Mouse (Mus musculus): Measurements from ENCODE around the gene Olfr617. TPM values are rescaled to one million over a fixed set of nuclear protein-coding genes. Genes with fewer than 3 reads are reported as not detected.

The Olfr617 gene
- polyA plus RNA-seq (2017; shearing (Covaris generic)), result not detected

DNA sequence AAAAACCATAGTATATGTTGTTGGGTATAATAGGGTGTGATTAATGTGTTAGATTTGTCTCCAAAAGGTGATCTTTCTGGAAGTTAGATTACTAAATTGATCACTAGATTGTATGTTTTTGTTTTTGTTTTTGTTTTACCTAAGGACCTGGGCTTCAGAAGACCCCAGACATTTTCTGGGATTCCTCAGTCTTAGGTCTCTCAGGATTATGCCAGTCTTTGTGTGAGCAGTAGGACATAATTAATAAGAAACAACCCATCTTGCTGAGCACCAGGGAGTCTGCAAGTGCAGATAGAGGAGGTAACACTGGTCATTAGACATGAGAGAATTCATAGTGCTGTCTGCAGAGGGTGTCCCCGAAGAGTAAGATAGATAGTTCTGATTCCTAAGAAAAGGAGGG, at the start of gene Olfr617:
Gene Olfr617 (plus strand): TSS at position 301 of the 400 bp plus-strand sequence.

DNA sequence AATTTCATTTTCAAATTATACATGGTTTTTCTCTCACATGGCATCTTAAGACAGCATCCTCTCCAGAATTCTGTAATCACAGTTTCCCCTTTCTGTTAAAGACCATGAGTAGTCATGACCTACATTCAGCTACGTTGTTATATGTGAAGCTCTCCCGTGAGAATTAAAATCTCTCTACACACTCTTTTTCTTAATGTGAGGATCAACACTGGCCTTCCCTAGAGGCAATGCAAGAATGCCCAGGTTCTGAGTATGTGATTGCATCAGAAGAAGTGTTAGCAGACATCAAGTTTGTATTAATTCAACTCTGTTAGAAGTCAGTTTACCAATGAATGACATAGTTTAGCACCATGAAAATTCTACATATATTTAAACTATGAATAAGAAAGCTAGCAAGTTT, 30.2 kb upstream of the Olfr617 start, which contains the start of gene Olfr612:
Gene Olfr612 (minus strand): TSS at position 101 of the 400 bp plus-strand sequence.

DNA sequence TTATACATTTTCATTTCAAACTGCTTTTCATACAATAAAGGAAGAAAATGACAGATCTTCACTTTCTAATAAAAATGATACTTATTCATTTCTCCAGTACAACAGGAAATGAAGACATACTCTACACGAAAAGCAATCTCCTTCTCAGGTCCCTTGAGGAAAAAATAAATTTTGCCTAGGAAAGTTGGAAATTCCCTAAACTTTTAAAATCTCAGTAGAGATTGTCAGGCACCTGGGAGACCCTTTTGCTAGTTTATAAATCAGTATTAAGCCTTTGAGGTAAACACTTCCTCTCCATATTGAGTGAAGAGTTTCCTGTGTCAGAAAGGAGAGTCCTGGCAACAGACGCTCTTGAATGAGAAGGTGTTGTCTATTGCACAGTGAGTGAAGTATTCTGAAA, 25.1 kb upstream of the Olfr617 start, which contains the start of gene Olfr613:
Gene Olfr613 (plus strand): TSS at position 301 of the 400 bp plus-strand sequence.

GRCm38 (mm10) chr7:103555779-103556178, 17.1 kb upstream of the Olfr617 start, which contains the start of gene Olfr615:
Olfr615 (plus strand) TSS chr7:103556079.

GRCm38 (mm10) chr7:103569043-103569442, 3.8 kb upstream of the Olfr617 start, which contains the start of gene Olfr616:
Olfr616 (minus strand) TSS chr7:103569143.

DNA sequence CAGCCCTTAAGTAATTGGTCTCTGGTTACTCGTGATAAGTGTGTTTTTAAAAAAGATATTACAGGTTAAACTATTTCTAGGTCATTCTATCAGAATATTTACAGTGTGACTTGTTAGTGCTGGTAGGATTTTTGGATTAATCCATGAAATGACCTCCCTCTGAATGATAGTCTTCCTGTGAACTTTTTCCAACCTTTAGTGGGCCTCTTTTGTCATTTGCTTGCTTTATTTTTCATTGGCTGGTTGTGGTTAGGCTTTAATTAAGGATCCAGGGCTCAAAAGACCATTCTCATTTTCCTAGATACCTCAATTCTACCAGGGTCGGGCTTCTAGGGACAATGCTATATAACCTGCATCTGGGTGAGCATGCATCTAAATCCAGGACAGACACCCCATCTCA, 16.9 kb downstream of the Olfr617 start, which contains the start of gene Olfr618:
Gene Olfr618 (plus strand): TSS at position 301 of the 400 bp plus-strand sequence.

DNA sequence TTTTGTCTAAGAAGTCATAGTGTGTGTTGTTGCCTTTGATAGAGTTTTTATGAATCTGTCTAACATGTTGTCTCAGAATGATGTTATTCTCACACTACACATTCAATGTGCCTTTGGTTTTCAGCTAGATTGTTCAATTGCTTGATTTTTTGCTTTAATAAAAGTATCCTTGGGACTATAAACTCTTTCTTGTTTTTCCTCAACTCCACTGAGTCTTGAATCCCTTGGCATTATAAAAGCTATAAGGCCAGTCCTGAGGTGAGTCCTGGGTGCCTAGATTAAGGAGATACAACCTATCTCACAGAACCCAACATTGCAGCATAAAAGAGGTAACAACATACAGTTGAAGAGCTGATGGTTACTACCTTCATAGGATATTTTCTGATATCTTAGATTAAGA, 27.4 kb downstream of the Olfr617 start, which contains the start of gene Olfr619:
Gene Olfr619 (plus strand): TSS at position 301 of the 400 bp plus-strand sequence.

DNA sequence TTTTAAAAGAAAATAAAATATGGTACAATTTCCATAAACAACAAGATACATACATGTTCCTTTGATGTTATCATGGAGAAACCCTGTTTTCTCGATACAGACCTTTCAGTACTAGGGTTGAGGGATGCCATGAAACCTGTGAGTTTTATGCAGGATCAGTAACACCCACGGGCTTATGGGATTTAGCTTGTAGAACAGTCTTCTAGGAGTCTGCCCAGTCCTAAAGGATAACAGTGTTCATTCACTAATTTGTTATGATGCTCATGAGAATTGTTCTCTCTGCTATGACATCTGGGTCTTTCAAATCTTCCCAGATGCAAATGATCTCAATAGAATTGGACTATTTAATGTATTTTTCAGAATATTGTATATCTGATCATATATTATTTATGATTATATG, 39.6 kb downstream of the Olfr617 start, which contains the start of gene Olfr620:
Gene Olfr620 (minus strand): TSS at position 101 of the 400 bp plus-strand sequence.

Other genes starting within 250 kb of the Olfr617 start
- gene Olfr598, start 249.5 kb upstream of the Olfr617 start, polyA plus RNA-seq (2017; shearing (Covaris generic)), result not detected
- gene Olfr599, start 237.1 kb upstream of the Olfr617 start, polyA plus RNA-seq (2017; shearing (Covaris generic)), result not detected
- not detected for gene Olfr600, start 223.4 kb upstream of the Olfr617 start, polyA plus RNA-seq (2017; shearing (Covaris generic))
- not detected for gene Olfr601, start 210.4 kb upstream of the Olfr617 start, polyA plus RNA-seq (2017; shearing (Covaris generic))
- gene Olfr603, start 186.9 kb upstream of the Olfr617 start, polyA plus RNA-seq (2017; shearing (Covaris generic)), result not detected
- gene Usp17lc, start 158.0 kb upstream of the Olfr617 start, polyA plus RNA-seq (2017; shearing (Covaris generic)), result not detected
- gene Olfr605, start 127.6 kb upstream of the Olfr617 start, polyA plus RNA-seq (2017; shearing (Covaris generic)), result not detected
- gene Olfr606, start 124.0 kb upstream of the Olfr617 start, polyA plus RNA-seq (2017; shearing (Covaris generic)), result not detected
- gene Olfr607, start 108.9 kb upstream of the Olfr617 start, polyA plus RNA-seq (2017; shearing (Covaris generic)), result 0.09 TPM
- gene Olfr608, start 103.2 kb upstream of the Olfr617 start, polyA plus RNA-seq (2017; shearing (Covaris generic)), result not detected
- not detected for gene Olfr609, start 75.0 kb upstream of the Olfr617 start, polyA plus RNA-seq (2017; shearing (Covaris generic))
- not detected for gene Olfr610, start 60.9 kb upstream of the Olfr617 start, polyA plus RNA-seq (2017; shearing (Covaris generic))
- gene Olfr611, start 52.2 kb upstream of the Olfr617 start, polyA plus RNA-seq (2017; shearing (Covaris generic)), result not detected
- not detected for gene Olfr612, start 30.3 kb upstream of the Olfr617 start, polyA plus RNA-seq (2017; shearing (Covaris generic))
- gene Olfr613, start 25.0 kb upstream of the Olfr617 start, polyA plus RNA-seq (2017; shearing (Covaris generic)), result not detected
- gene Olfr615, start 17.0 kb upstream of the Olfr617 start, polyA plus RNA-seq (2017; shearing (Covaris generic)), result not detected
- gene Olfr616, start 3.9 kb upstream of the Olfr617 start, polyA plus RNA-seq (2017; shearing (Covaris generic)), result not detected
- gene Olfr618, start 17.0 kb downstream of the Olfr617 start, polyA plus RNA-seq (2017; shearing (Covaris generic)), result not detected
- gene Olfr619, start 27.5 kb downstream of the Olfr617 start, polyA plus RNA-seq (2017; shearing (Covaris generic)), result not detected
- not detected for gene Olfr620, start 39.5 kb downstream of the Olfr617 start, polyA plus RNA-seq (2017; shearing (Covaris generic))
- gene Olfr622, start 69.6 kb downstream of the Olfr617 start, polyA plus RNA-seq (2017; shearing (Covaris generic)), result not detected
- gene Olfr623, start 90.6 kb downstream of the Olfr617 start, polyA plus RNA-seq (2017; shearing (Covaris generic)), result not detected
- gene Olfr624, start 98.1 kb downstream of the Olfr617 start, polyA plus RNA-seq (2017; shearing (Covaris generic)), result not detected
- gene Olfr625-ps1, start 109.7 kb downstream of the Olfr617 start, polyA plus RNA-seq (2017; shearing (Covaris generic)), result not detected
- not detected for gene Olfr243, start 141.6 kb downstream of the Olfr617 start, polyA plus RNA-seq (2017; shearing (Covaris generic))
- not detected for gene Olfr628, start 157.3 kb downstream of the Olfr617 start, polyA plus RNA-seq (2017; shearing (Covaris generic))
- gene Olfr629, start 171.9 kb downstream of the Olfr617 start, polyA plus RNA-seq (2017; shearing (Covaris generic)), result not detected
- not detected for gene Olfr630, start 184.3 kb downstream of the Olfr617 start, polyA plus RNA-seq (2017; shearing (Covaris generic))
- gene Olfr69, start 198.5 kb downstream of the Olfr617 start, polyA plus RNA-seq (2017; shearing (Covaris generic)), result not detected
- 0.14 TPM for gene Olfr68, start 206.6 kb downstream of the Olfr617 start, polyA plus RNA-seq (2017; shearing (Covaris generic))
- not detected for gene Olfr67, start 218.8 kb downstream of the Olfr617 start, polyA plus RNA-seq (2017; shearing (Covaris generic))
- not detected for gene Hbb-bt, start 240.9 kb downstream of the Olfr617 start, polyA plus RNA-seq (2017; shearing (Covaris generic))

Measured in effector memory CD4-positive, alpha-beta T cell, adult 5 months (primary cell).